21 mouse cellular contexts compared by ENCODE assay signal in the genomic region with DNA sequence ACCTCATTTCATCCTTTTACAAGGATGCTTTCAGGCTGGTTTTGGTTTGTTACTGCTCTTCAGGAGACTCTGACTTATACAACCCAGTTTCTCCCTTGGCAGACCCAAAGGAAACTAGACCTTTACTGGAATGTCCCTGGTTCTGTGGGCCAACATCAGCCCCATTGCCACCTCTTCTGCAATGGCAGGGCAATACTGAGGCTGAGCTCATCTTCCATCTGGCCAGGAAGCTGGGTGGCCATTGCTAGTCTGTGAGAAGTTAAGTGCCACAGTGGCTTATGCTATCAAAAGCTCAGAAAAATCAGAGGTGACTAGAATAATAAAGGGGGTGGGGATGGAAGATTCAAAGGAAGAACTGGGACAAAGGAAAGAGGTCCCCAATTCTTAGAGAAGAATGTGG.
A peak's percentile ranks its signal among the peaks of the same experiment; 100 is the strongest.
DNase-seq lines count a peak whose midpoint lies in the region; TF ChIP-seq lines count a peak whose summit lies in the region.
"Had no signal": no experiment of that assay in that cellular context is flagged by ENCODE, and none has a peak within 500 bp of the region (broad histone marks: within the 10 kb centered on the region; RNA-seq: fewer than 3 reads in every experiment).

No protein-coding gene starts in this region.

- H3K79me2 ChIP-seq in myocyte (ENCODE audit: control insufficient read depth, insufficient read depth), result no peaks in the 10 kb centered on the region

- TF ChIP-seq POLR2A in myocyte (IDR thresholded peaks at IDR 0.05; ENCODE audit: insufficient read length, low read depth), result no peak

- H3K4me1 ChIP-seq in heart, embryonic 10.5 days, result no peaks in the 10 kb centered on the region

- no peaks in the 10 kb centered on the region for H3K9me3 ChIP-seq in heart, embryonic 10.5 days

- H3K27ac ChIP-seq in heart, embryonic 10.5 days, result no peak overlapping the region

- H3K27me3 ChIP-seq in heart, embryonic 10.5 days (ENCODE audit: insufficient read depth, poor library complexity, severe bottlenecking), result no peaks in the 10 kb centered on the region
- no peaks in the 10 kb centered on the region for H3K27me3 ChIP-seq in myocyte (ENCODE audit: control insufficient read depth, insufficient read depth, insufficient read length)
- H3K27me3 ChIP-seq: Patski had no signal

- peak overlapping the region; percentile 28 for H3K4me2 ChIP-seq in myocyte (ENCODE audit: low read depth)

- no peak overlapping the region for H3K4me3 ChIP-seq in heart, embryonic 10.5 days
- no peak overlapping the region for H3K4me3 ChIP-seq in myocyte

- H3ac ChIP-seq in myocyte (ENCODE audit: control insufficient read depth, insufficient read length), result no peak overlapping the region

- no peaks in the 10 kb centered on the region for H3K36me3 ChIP-seq in heart, embryonic 10.5 days
- no peaks in the 10 kb centered on the region for H3K36me3 ChIP-seq in myocyte (ENCODE audit: control insufficient read depth, insufficient read depth)
- H3K36me3 ChIP-seq: G1E had no signal

- peak; percentile 78 for DNase-seq in heart, adult 11 months
- DNase-seq in heart, embryonic 10.5 days (ENCODE audit: low spot score), result no peak
- DNase-seq in 3134 (ENCODE audit: extremely low read depth, insufficient read length, low spot score) (peak; percentile 76), 3T3-L1 (ENCODE audit: low read depth, low spot score) (peak; percentile 32)
- DNase-seq in layer of hippocampus, adult 9-10 months (ENCODE audit: low spot score), result no peak
- no peak for DNase-seq in urinary bladder, postnatal 25 days (ENCODE audit: low spot score)
- no peak for DNase-seq in urinary bladder, postnatal 10 days (ENCODE audit: low spot score)
- DNase-seq: adrenal gland, adult 2 months; adrenal gland, adult 8-10 months; adrenal gland, postnatal 10 days; adrenal gland, postnatal 14 days; adrenal gland, postnatal 25 days; adrenal gland, postnatal 36 days; B cell, adult 2 months; cerebellum, adult 11 months; cerebellum, adult 11-12 months; cerebellum, adult 18-20 months; cerebellum, adult 2 months had no signal

TF ChIP-seq in myocyte, 11 proteins besides CTCF, POLR2A, EP300 and RAD21:
- TF ChIP-seq TCF12 (IDR thresholded peaks at IDR 0.05; ENCODE audit: insufficient read depth, poor library complexity, severe bottlenecking) (no peak), CEBPB (IDR thresholded peaks at IDR 0.05; ENCODE audit: insufficient read depth, poor library complexity, severe bottlenecking) (peak; percentile 76; the same call in 1 of the 2 replicates)

Comparison
In these comparisons a context has a peak if more than half of its experiments do, and no peak if none do; other contexts are left out.
1. DNase-seq: peak in heart, adult 11 months (single experiment), 3134 (single experiment) and 3T3-L1 (single experiment); none in heart, embryonic 10.5 days (single experiment), layer of hippocampus, adult 9-10 months (single experiment), urinary bladder, postnatal 25 days (single experiment) and urinary bladder, postnatal 10 days (single experiment).